Mouse (Mus musculus): ENCODE results near the gene Txndc12. TPM values are rescaled to one million over a fixed set of nuclear protein-coding genes. Genes with fewer than 3 reads are reported as not detected.

Txndc12 gene
- total and polyA plus RNA-seq, 3 experiments, result 45.5 to 62.3 (median 52.7) TPM

DNA sequence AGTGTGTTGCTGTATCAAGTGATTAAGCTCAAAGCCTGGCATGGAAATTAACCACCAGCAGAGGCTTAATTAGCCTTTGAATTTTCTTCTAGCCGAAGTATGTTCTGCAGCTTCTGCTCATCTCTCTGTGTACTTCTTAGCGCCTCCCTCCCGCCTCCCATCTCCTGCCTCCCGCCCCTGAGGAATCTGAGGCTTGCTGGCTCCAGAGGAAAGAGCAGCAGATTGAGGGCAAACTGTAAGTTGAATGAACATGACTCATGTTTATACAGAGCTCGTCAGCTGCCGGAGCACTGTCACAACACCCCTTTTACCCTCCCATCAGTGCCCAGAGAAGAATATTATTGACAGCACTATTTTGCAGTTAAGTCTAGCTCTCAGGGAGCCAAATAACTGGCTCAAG lies 71.5 kb downstream of the Txndc12 start:
- Histone ChIP-seq H3K9ac (ENCODE audit: insufficient read depth, low read depth) (no peak overlapping the region), H3K4me3 (replicated peaks in 1 of 3; ENCODE audit: low read depth in 2 of 3, low read length in 2 of 3, poor library complexity in 1 of 3) (no peak overlapping the region), H3K36me3 (replicated peaks in 1 of 2; ENCODE audit: control insufficient read depth in 1 of 2, insufficient read depth in 1 of 2, low read length in 1 of 2) (no peaks in the 10 kb centered on the region), H3K4me1 (ENCODE audit: control insufficient read depth in 1 of 2, insufficient read depth in 2 of 2) (peaks cover 16 to 60% of the 10 kb centered on the region in 2 experiments), H3K27ac (ENCODE audit: insufficient read depth, low read depth) (no peak overlapping the region), H3K27me3 (replicated peaks) (no peaks in the 10 kb centered on the region), H3K9me3 (replicated peaks; ENCODE audit: low read length) (peaks cover 3% of the 10 kb centered on the region), H3K4me2 (ENCODE audit: insufficient read depth, low read depth, poor library complexity, severe bottlenecking) (no peak overlapping the region), H3K79me2 (replicated peaks; ENCODE audit: control insufficient read depth, extremely low read depth, insufficient read depth, poor library complexity, severe bottlenecking) (no peaks in the 10 kb centered on the region)
- TF ChIP-seq HCFC1 (IDR thresholded peaks at IDR 0.05; ENCODE audit: low read depth, low read length) (no peak), MYC (IDR thresholded peaks at IDR 0.05; ENCODE audit: low read depth, low read length) (no peak), KAT2A (IDR thresholded peaks at IDR 0.05; ENCODE audit: insufficient replicate concordance, low read length) (no peak), TBP (conservative IDR thresholded peaks at IDR 0.05; ENCODE audit: low read depth, low read length) (no peak)
- no peak for DNase-seq (ENCODE audit: extremely low read depth)
- dilution Hi-C loops (cut with MboI; ENCODE audit: extremely low pct_ligation_motif_present, extremely low pct_unique_long_range_greater_than_20kb, low sequenced_read_pairs), result no loop called here
- in situ Hi-C loops (cut with MboI; ENCODE audit: low pct_ligation_motif_present, low pct_unique_long_range_greater_than_20kb, low sequenced_read_pairs), result no loop called here

DNA sequence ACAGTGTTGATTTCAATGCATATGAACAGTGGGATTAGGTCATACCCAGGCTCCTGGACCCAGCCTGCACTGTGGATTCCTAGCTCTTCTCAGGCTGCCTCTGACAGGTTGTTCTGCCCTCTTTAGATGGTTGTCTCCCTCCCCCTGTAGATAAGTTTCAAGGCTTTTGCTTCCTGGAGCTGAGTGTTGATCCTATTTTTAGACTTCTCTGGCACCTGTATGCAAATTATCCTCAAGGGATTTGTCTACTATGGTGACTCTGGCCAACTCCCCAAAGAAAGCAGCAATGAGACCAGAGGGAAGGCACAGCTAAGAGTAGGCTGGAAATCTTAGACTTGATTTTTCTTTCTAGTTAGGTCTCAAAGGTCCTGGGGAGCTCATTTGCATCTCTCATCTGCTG lies 73.1 kb downstream of the Txndc12 start:
- Histone ChIP-seq H3K4me1 (ENCODE audit: control insufficient read depth in 1 of 2, insufficient read depth in 2 of 2) (peaks cover 19 to 62% of the 10 kb centered on the region in 2 experiments), H3K4me3 (replicated peaks in 1 of 3; ENCODE audit: low read depth in 2 of 3, low read length in 2 of 3, poor library complexity in 1 of 3) (no peak overlapping the region), H3K9me3 (replicated peaks; ENCODE audit: low read length) (peaks cover 4% of the 10 kb centered on the region), H3K4me2 (ENCODE audit: insufficient read depth, low read depth, poor library complexity, severe bottlenecking) (peak overlapping the region; percentile 44; the same call in 1 of the 2 replicates), H3K36me3 (replicated peaks in 1 of 2; ENCODE audit: control insufficient read depth in 1 of 2, insufficient read depth in 1 of 2, low read length in 1 of 2) (no peaks in the 10 kb centered on the region), H3K79me2 (replicated peaks; ENCODE audit: control insufficient read depth, extremely low read depth, insufficient read depth, poor library complexity, severe bottlenecking) (no peaks in the 10 kb centered on the region), H3K9ac (ENCODE audit: insufficient read depth, low read depth) (no peak overlapping the region), H3K27me3 (replicated peaks) (no peaks in the 10 kb centered on the region), H3K27ac (ENCODE audit: insufficient read depth, low read depth) (no peak overlapping the region)
- DNase-seq (ENCODE audit: extremely low read depth), result peak; percentile 85
- dilution Hi-C loops (cut with MboI; ENCODE audit: extremely low pct_ligation_motif_present, extremely low pct_unique_long_range_greater_than_20kb, low sequenced_read_pairs), result no loop called here
- in situ Hi-C loops (cut with MboI; ENCODE audit: low pct_ligation_motif_present, low pct_unique_long_range_greater_than_20kb, low sequenced_read_pairs), result no loop called here
- TF ChIP-seq NELFE (IDR thresholded peaks at IDR 0.05; ENCODE audit: low read depth, low read length) (no peak), MEF2A (IDR thresholded peaks at IDR 0.05; ENCODE audit: borderline replicate concordance, low read depth, low read length) (peak; percentile 96), E2F4 (IDR thresholded peaks at IDR 0.05; ENCODE audit: insufficient replicate concordance, low read depth, low read length) (no peak), POLR2AphosphoS2 (IDR thresholded peaks at IDR 0.05; ENCODE audit: low read depth, low read length) (no peak), CHD2 (IDR thresholded peaks at IDR 0.05; ENCODE audit: low read length) (no peak), SIN3A (IDR thresholded peaks at IDR 0.05; ENCODE audit: low read length) (no peak; the same call in 1 of the 2 replicates), BHLHE40 (IDR thresholded peaks at IDR 0.05; ENCODE audit: low read depth, low read length) (peak; percentile 82), USF2 (conservative IDR thresholded peaks at IDR 0.05; ENCODE audit: low read depth, low read length) (no peak), HCFC1 (IDR thresholded peaks at IDR 0.05; ENCODE audit: low read depth, low read length) (no peak), CTCF (conservative IDR thresholded peaks at IDR 0.05 in 1 of 2, IDR thresholded peaks at IDR 0.05 in 1 of 2; ENCODE audit: low read depth in 2 of 2, low read length in 2 of 2) (no peak), RCOR1 (conservative IDR thresholded peaks at IDR 0.05; ENCODE audit: low read depth, low read length) (no peak), RAD21 (IDR thresholded peaks at IDR 0.05; ENCODE audit: low read depth, low read length) (peak; percentile 2; the same call in 1 of the 2 replicates), MAX (IDR thresholded peaks at IDR 0.05; ENCODE audit: low read length) (no peak), EP300 (IDR thresholded peaks at IDR 0.05; ENCODE audit: low read length) (peak; percentile 77), CHD1 (IDR thresholded peaks at IDR 0.05; ENCODE audit: low read depth, low read length) (no peak), TBP (conservative IDR thresholded peaks at IDR 0.05; ENCODE audit: low read depth, low read length) (0 out of 2 replicates have a peak, but pooled peaks have one; percentile 38), ZC3H11A (IDR thresholded peaks at IDR 0.05; ENCODE audit: low read depth, low read length) (no peak), ELF1 (IDR thresholded peaks at IDR 0.05; ENCODE audit: low read depth, low read length) (peak; percentile 29; the same call in 1 of the 2 replicates), ZNF384 (IDR thresholded peaks at IDR 0.05; ENCODE audit: low read depth, low read length) (no peak), KAT2A (IDR thresholded peaks at IDR 0.05; ENCODE audit: insufficient replicate concordance, low read length) (no peak), IRF4 (IDR thresholded peaks at IDR 0.05; ENCODE audit: low read depth, low read length) (0 out of 2 replicates have a peak, but pooled peaks have one; percentile 17), MAFK (IDR thresholded peaks at IDR 0.05; ENCODE audit: insufficient replicate concordance, low read length) (no peak), TCF12 (IDR thresholded peaks at IDR 0.05; ENCODE audit: low read depth, low read length) (peak; percentile 64), MYC (IDR thresholded peaks at IDR 0.05; ENCODE audit: low read depth, low read length) (no peak), JUND (conservative IDR thresholded peaks at IDR 0.05; ENCODE audit: low read depth, low read length) (no peak), JUN (IDR thresholded peaks at IDR 0.05; ENCODE audit: insufficient read depth, low read depth, low read length) (no peak; the same call in 1 of the 2 replicates), UBTF (IDR thresholded peaks at IDR 0.05; ENCODE audit: low read depth, low read length) (no peak), ETS1 (conservative IDR thresholded peaks at IDR 0.05; ENCODE audit: low read depth, low read length) (peak; percentile 71; the same call in 1 of the 2 replicates)

Data from CH12.LX (cell line).